Mouse (Mus musculus) liver, embryonic 15.5 days (tissue): ENCODE data around the gene Cpt1b. TPM values are rescaled to one million over a fixed set of nuclear protein-coding genes. Genes with fewer than 3 reads are reported as not detected.

Experiments used
- ATAC-seq: fragments of 200-750 bp; cut with Nextera tagmentation; 2 replicates; pipeline ENCODE4 v1.8.0; 2017; ENCODE audit warnings: moderate number of reproducible peaks, mild to moderate bottlenecking, moderate library complexity; ENCODE audit not compliant: insufficient read depth
- H3K27ac ChIP-seq: fragments of 300-500 bp; sonication (generic); replicated peaks from 2 replicates; pipeline ENCODE4 v1.5.1; 2015; ENCODE audit warnings: mild to moderate bottlenecking, inconsistent platforms
- H3K27me3 ChIP-seq: fragments of 300-500 bp; sonication (generic); 2 replicates; pipeline ENCODE4 v1.6.1; 2015; ENCODE audit warnings: mild to moderate bottlenecking, inconsistent platforms
- H3K36me3 ChIP-seq: fragments of 300-500 bp; sonication (generic); replicated peaks from 2 replicates; pipeline ENCODE4 v1.6.1; 2015; ENCODE audit warnings: moderate library complexity, mild to moderate bottlenecking, inconsistent platforms
- H3K4me1 ChIP-seq: fragments of 300-500 bp; sonication (generic); replicated peaks from 2 replicates; pipeline ENCODE4 v1.6.1; 2015; ENCODE audit warnings: inconsistent platforms
- H3K4me2 ChIP-seq: fragments of 300-500 bp; sonication (generic); 2 replicates; pipeline ENCODE4 v1.6.1; 2015; ENCODE audit warnings: moderate library complexity, mild to moderate bottlenecking, inconsistent platforms
- H3K4me3 ChIP-seq: fragments of 300-500 bp; sonication (generic); replicated peaks from 2 replicates; pipeline ENCODE4 v1.5.1; 2015; ENCODE audit warnings: mild to moderate bottlenecking, inconsistent platforms
- H3K9ac ChIP-seq: fragments of 300-500 bp; sonication (generic); 2 replicates; pipeline ENCODE4 v1.6.1; 2015; ENCODE audit warnings: moderate library complexity, mild to moderate bottlenecking, inconsistent platforms
- H3K9me3 ChIP-seq: fragments of 300-500 bp; sonication (generic); replicated peaks from 2 replicates; pipeline ENCODE4 v1.6.1; 2016; ENCODE audit warnings: inconsistent platforms
- WGBS: fragments of 180-500 bp; shearing (Covaris S2); methylation state at CpG from one replicate; pipeline ENCODE4 v1.1.7; 2015; ENCODE audit warnings: mixed read lengths; ENCODE audit not compliant: insufficient replicate concordance; 5-methylcytosine and 5-hydroxymethylcytosine counted together
- polyA plus RNA-seq: library from polyadenylated mRNA; unstranded; fragments of >200 nt; fragmentation: Nextera tagmentation; extraction: Ambion mirVana; gene quantifications from 2 replicates; pipeline ENCODE4 v1.2.1, GENCODE M21; 2015

Gene Cpt1b
- polyA plus RNA-seq, 1 experiment from 2014 or later, result 3.1 TPM

GRCm38 (mm10) chr15:89372068-89372467 is 53.6 kb downstream of the Cpt1b start:
- H3K4me1 ChIP-seq, result peaks cover 46% of the 10 kb centered on the region
- H3K36me3 ChIP-seq, result peaks cover 59% of the 10 kb centered on the region
- H3K27me3 ChIP-seq, result peaks cover 10% of the 10 kb centered on the region
- no peak overlapping the region for H3K27ac ChIP-seq
- no peak overlapping the region for H3K9ac ChIP-seq
- no peaks in the 10 kb centered on the region for H3K9me3 ChIP-seq
- no peak overlapping the region for H3K4me3 ChIP-seq
- 0 out of 2 replicates have a peak overlapping the region, but pooled peaks have one; percentile 99 for H3K4me2 ChIP-seq
- ATAC-seq, result no peak
- WGBS, result 81% methylated on average over 13 of the region's 13 CpGs

Other genes with a start within 250 kb of the Cpt1b start
- gene Plxnb2, start 245.1 kb downstream of the Cpt1b start, polyA plus RNA-seq, result 22.3 and 30.1 TPM in 2 replicates
- 3.3 and 3.5 TPM in 2 replicates for gene Dennd6b, start 229.4 kb downstream of the Cpt1b start, polyA plus RNA-seq
- 14.9 and 16.3 TPM in 2 replicates for gene Ppp6r2, start 214.3 kb downstream of the Cpt1b start, polyA plus RNA-seq
- gene Sbf1, start 110.6 kb downstream of the Cpt1b start, polyA plus RNA-seq, result 21.4 and 28.6 TPM in 2 replicates
- 1.7 and 2.0 TPM in 2 replicates for gene Adm2, start 103.1 kb downstream of the Cpt1b start, polyA plus RNA-seq
- 10.3 and 10.6 TPM in 2 replicates for gene Miox, start 91.5 kb downstream of the Cpt1b start, polyA plus RNA-seq
- gene Lmf2, start 70.2 kb downstream of the Cpt1b start, polyA plus RNA-seq, result 30.9 and 35.3 TPM in 2 replicates
- 110 and 115 TPM in 2 replicates for gene Ncaph2, start 70.1 kb downstream of the Cpt1b start, polyA plus RNA-seq
- gene Sco2, start 52.0 kb downstream of the Cpt1b start, polyA plus RNA-seq, result 2.4 and 4.3 TPM in 2 replicates
- 0.40 TPM in 2 replicates for gene Tymp, start 48.8 kb downstream of the Cpt1b start, polyA plus RNA-seq
- 0.46 and 0.68 TPM in 2 replicates for gene Odf3b, start 46.6 kb downstream of the Cpt1b start, polyA plus RNA-seq
- not detected in 2 replicates for gene Klhdc7b, start 40.9 kb downstream of the Cpt1b start, polyA plus RNA-seq
- not detected in 2 replicates for gene Syce3, start 15.4 kb downstream of the Cpt1b start, polyA plus RNA-seq
- gene C730034F03Rik, start 3.7 kb upstream of the Cpt1b start, polyA plus RNA-seq, result 1.9 and 2.3 TPM in 2 replicates
- not detected in 2 replicates for gene Gm44502, start 3.8 kb upstream of the Cpt1b start, polyA plus RNA-seq
- 26.2 and 27.0 TPM in 2 replicates for gene Chkb, start 4.0 kb upstream of the Cpt1b start, polyA plus RNA-seq
- 0.02 and 0.05 TPM in 2 replicates for gene Mapk8ip2, start 28.1 kb upstream of the Cpt1b start, polyA plus RNA-seq
- gene Arsa, start 51.6 kb upstream of the Cpt1b start, polyA plus RNA-seq, result 5.0 and 5.4 TPM in 2 replicates
- gene Shank3, start 73.8 kb upstream of the Cpt1b start, polyA plus RNA-seq, result 0.51 and 0.93 TPM in 2 replicates
- not detected in 2 replicates for gene Acr, start 142.5 kb upstream of the Cpt1b start, polyA plus RNA-seq
- gene Rabl2, start 166.1 kb upstream of the Cpt1b start, polyA plus RNA-seq, result 5.0 and 5.6 TPM in 2 replicates